Mouse (Mus musculus) heart, postnatal 0 days (tissue): ENCODE measurements around the gene Lbhd2. TPM values are rescaled to one million over a fixed set of nuclear protein-coding genes. Genes with fewer than 3 reads are reported as not detected.

ENCODE experiments used
- ATAC-seq: fragments of 200-750 bp; cut with Nextera tagmentation; 2 replicates; pipeline ENCODE4 v1.8.0; 2017; ENCODE audit warnings: low read depth, moderate number of reproducible peaks, moderate library complexity; ENCODE audit not compliant: insufficient read depth
- DNase-seq: peaks from one replicate; pipeline ENCODE4 v3.0.0-alpha.2; 2016; ENCODE audit warnings: low spot score
- H3K27ac ChIP-seq: fragments of 300-500 bp; sonication (generic); 2 replicates; pipeline ENCODE4 v1.5.1; 2014; ENCODE audit warnings: low read depth, mild to moderate bottlenecking
- H3K27me3 ChIP-seq: fragments of 300-500 bp; sonication (generic); 2 replicates; pipeline ENCODE4 v1.6.1; 2014; ENCODE audit warnings: low read length, mixed read lengths; ENCODE audit not compliant: control insufficient read depth, insufficient read depth
- H3K36me3 ChIP-seq: fragments of 300-500 bp; sonication (generic); replicated peaks from 2 replicates; pipeline ENCODE4 v1.6.1; 2014; ENCODE audit warnings: low read length, mixed read lengths; ENCODE audit not compliant: control insufficient read depth, insufficient read depth
- H3K4me1 ChIP-seq: fragments of 300-500 bp; sonication (generic); 2 replicates; pipeline ENCODE4 v1.6.1; 2014; ENCODE audit warnings: antibody characterized with exemption; ENCODE audit not compliant: control insufficient read depth, insufficient read depth
- H3K4me2 ChIP-seq: fragments of 300-500 bp; sonication (generic); 2 replicates; pipeline ENCODE4 v1.6.1; 2014; ENCODE audit warnings: low read depth, mild to moderate bottlenecking, low read length, moderate library complexity
- H3K4me3 ChIP-seq: fragments of 300-500 bp; sonication (generic); 2 replicates; pipeline ENCODE4 v1.5.1; 2014; ENCODE audit warnings: low read depth, low read length
- H3K9ac ChIP-seq: fragments of 300-500 bp; sonication (generic); replicated peaks from 2 replicates; pipeline ENCODE4 v1.6.1; 2014; ENCODE audit warnings: low read depth, low read length, mixed read lengths
- H3K9me3 ChIP-seq: fragments of 300-500 bp; sonication (generic); replicated peaks from 2 replicates; pipeline ENCODE4 v1.6.1; 2016; ENCODE audit warnings: low read length; ENCODE audit not compliant: control insufficient read depth
- CTCF ChIP-seq: IDR thresholded peaks from 2 replicates; pipeline ENCODE4 v1.5.1; 2016; ENCODE audit warnings: antibody characterized with exemption, control low read depth, low read depth
- EP300 ChIP-seq: IDR thresholded peaks from 2 replicates; pipeline ENCODE4 v1.6.1; 2016; ENCODE audit warnings: antibody characterized with exemption, low read depth
- WGBS: fragments of 180-500 bp; shearing (Covaris S2); extraction: QIAGEN DNeasy Blood & Tissue Kit; methylation state at CpG from one replicate; pipeline ENCODE4 v1.1.7; 2014; 5-methylcytosine and 5-hydroxymethylcytosine counted together
- polyA plus RNA-seq: library from polyadenylated mRNA; unstranded; fragments of >200 nt; fragmentation: Nextera tagmentation; extraction: Ambion mirVana; gene quantifications from 2 replicates; pipeline ENCODE4 v1.2.1, GENCODE M21; 2015
- total RNA-seq: library from RNA; depleted of rRNA; stranded (reverse); fragments of >200 nt; gene quantifications from 2 replicates; pipeline ENCODE4 v1.2.3, GENCODE M21; 2014; ENCODE audit warnings: low replicate concordance

Gene Lbhd2
- total and polyA plus RNA-seq, 2 experiments from 2014 or later = not detected

- Histone ChIP-seq H3K4me3 (no peak overlapping the region), H3K9me3 (no peaks in the 10 kb centered on the region), H3K27ac (peak overlapping the region; percentile 28; the same call in 1 of the 2 replicates), H3K36me3 (no peaks in the 10 kb centered on the region), H3K4me1 (peaks cover 29% of the 10 kb centered on the region), H3K27me3 (peaks cover 39% of the 10 kb centered on the region), H3K9ac (no peak overlapping the region), H3K4me2 (peak overlapping the region; percentile 6; the same call in 1 of the 2 replicates)
- TF ChIP-seq CTCF (no peak), EP300 (no peak)
- ATAC-seq = peak; percentile 21; the same call in 1 of the 2 replicates
- peak; percentile 61 for DNase-seq
- 16% methylated on average over 7 of the region's 7 CpGs for WGBS
Observed at GRCm38 (mm10) chr12:111420946-111421709, 14.5 kb downstream of the Lbhd2 start.

- no peak for TF ChIP-seq CTCF
- TF ChIP-seq EP300 = no peak
Observed at GRCm38 (mm10) chr12:111422852-111423251, 16.2 kb downstream of the Lbhd2 start.

GRCm38 (mm10) chr12:111423570-111424129, 17.0 kb downstream of the Lbhd2 start:
- ATAC-seq (no peak), DNase-seq (no peak)
- H3K9ac ChIP-seq = no peak overlapping the region
- peak overlapping the region; percentile 32; the same call in 1 of the 2 replicates for H3K4me2 ChIP-seq
- H3K9me3 ChIP-seq = no peaks in the 10 kb centered on the region
- H3K4me3 ChIP-seq = no peak overlapping the region
- TF ChIP-seq EP300 (no peak), CTCF (no peak)
- 25% methylated on average over 43 of the region's 43 CpGs for WGBS
- H3K27ac ChIP-seq = no peak overlapping the region
- peaks cover 53% of the 10 kb centered on the region for H3K27me3 ChIP-seq
- no peaks in the 10 kb centered on the region for H3K36me3 ChIP-seq
- peaks cover 19% of the 10 kb centered on the region for H3K4me1 ChIP-seq

More at GRCm38 (mm10) chr12:111422852-111423251, 16.2 kb downstream of the Lbhd2 start:
- peaks cover 14% of the 10 kb centered on the region for H3K4me1 ChIP-seq
- peaks cover 45% of the 10 kb centered on the region for H3K27me3 ChIP-seq
- no peak overlapping the region for H3K4me3 ChIP-seq
- ATAC-seq = no peak
- 71% methylated on average over 5 of the region's 5 CpGs for WGBS
- no peak overlapping the region for H3K4me2 ChIP-seq
- no peak overlapping the region for H3K27ac ChIP-seq
- H3K36me3 ChIP-seq = no peaks in the 10 kb centered on the region
- DNase-seq = no peak
- no peak overlapping the region for H3K9ac ChIP-seq
- no peaks in the 10 kb centered on the region for H3K9me3 ChIP-seq

- Histone ChIP-seq H3K9me3 (no peaks in the 10 kb centered on the region), H3K4me1 (peaks cover 25% of the 10 kb centered on the region), H3K4me3 (no peak overlapping the region), H3K36me3 (no peaks in the 10 kb centered on the region), H3K27me3 (peaks cover 57% of the 10 kb centered on the region), H3K9ac (no peak overlapping the region), H3K27ac (no peak overlapping the region), H3K4me2 (no peak overlapping the region)
- DNase-seq (no peak), ATAC-seq (no peak)
- TF ChIP-seq EP300 = no peak
- 49% methylated on average over 9 of the region's 9 CpGs for WGBS
Observed at GRCm38 (mm10) chr12:111424547-111424946, 17.9 kb downstream of the Lbhd2 start.

- H3K4me1 ChIP-seq = peaks cover 31% of the 10 kb centered on the region
- no peak overlapping the region for H3K9ac ChIP-seq
- H3K4me3 ChIP-seq = no peak overlapping the region
- H3K27ac ChIP-seq = no peak overlapping the region
- WGBS = 3% methylated on average over 15 of the region's 15 CpGs
- DNase-seq = peak; percentile 69
- H3K4me2 ChIP-seq = no peak overlapping the region
- ATAC-seq = 0 out of 2 replicates have a peak, but pooled peaks have one; percentile 22
- no peaks in the 10 kb centered on the region for H3K9me3 ChIP-seq
- TF ChIP-seq CTCF (peak; percentile 81), EP300 (no peak)
- H3K36me3 ChIP-seq = no peaks in the 10 kb centered on the region
- peaks cover 60% of the 10 kb centered on the region for H3K27me3 ChIP-seq
Observed at GRCm38 (mm10) chr12:111425258-111425657, 18.6 kb downstream of the Lbhd2 start.
